Mouse (Mus musculus): ENCODE data around the gene Cfap43.
A peak's percentile ranks its signal among the peaks of the same experiment; 100 is the strongest.

Gene Cfap43

DNA sequence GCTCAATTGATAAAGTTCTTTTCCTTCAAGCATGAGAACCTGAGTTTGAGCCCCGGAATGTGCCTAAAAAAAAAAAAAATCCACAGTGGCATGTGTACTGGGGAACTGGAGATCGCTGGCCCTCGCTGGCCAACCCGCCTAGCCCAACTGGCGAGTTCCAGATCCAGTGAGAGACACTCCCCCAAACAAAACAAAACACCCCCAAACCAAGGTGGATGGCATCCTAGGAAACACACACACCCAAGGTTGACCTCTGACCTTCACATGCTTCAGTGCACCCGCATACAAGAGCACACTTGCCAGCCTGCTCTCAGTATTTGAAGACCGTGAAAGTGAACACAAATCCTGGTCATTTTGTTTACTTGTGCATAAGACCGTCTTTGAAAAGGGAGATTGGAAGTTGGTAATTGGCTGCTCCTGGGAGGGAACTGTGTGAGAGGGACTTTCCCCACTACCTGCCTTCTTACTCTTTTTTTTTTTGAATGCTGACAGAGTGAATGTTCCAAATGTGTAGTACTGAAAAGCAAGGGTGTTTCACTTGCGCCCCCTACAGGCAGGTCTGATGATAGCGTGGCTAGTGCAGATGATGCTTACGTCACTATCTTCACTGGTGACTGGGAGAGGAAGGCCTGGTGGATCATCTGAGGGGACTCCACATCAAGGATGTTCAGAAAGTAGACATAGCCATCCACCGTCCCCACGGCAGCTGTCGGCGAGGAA lies 123.9 kb downstream of the Cfap43 start:
- DNase-seq (ENCODE audit: low spot score in 2 of 2) = peak; percentile 50 to 81

DNA sequence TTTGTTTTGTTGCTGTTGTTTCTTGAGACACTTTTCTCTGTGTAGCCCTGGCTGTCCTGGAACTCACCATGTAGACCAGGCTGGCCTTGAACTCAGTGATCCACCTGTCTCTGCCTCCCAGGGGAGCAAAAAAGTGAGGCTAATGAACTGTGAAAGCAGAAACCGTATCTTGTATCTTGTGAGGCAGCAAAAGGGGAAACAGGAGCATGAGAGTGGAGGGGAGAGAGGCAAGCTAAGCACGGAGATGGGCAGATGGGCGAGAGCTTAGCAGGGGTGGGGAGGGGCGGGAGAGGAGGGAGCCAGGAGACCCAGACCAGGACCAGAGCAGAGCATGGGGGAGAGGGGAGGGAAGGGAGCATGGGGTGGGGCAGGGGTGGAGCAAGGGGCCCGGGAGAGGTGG lies 124.8 kb downstream of the Cfap43 start:
- no peak for DNase-seq (ENCODE audit: low spot score in 2 of 2)

DNA sequence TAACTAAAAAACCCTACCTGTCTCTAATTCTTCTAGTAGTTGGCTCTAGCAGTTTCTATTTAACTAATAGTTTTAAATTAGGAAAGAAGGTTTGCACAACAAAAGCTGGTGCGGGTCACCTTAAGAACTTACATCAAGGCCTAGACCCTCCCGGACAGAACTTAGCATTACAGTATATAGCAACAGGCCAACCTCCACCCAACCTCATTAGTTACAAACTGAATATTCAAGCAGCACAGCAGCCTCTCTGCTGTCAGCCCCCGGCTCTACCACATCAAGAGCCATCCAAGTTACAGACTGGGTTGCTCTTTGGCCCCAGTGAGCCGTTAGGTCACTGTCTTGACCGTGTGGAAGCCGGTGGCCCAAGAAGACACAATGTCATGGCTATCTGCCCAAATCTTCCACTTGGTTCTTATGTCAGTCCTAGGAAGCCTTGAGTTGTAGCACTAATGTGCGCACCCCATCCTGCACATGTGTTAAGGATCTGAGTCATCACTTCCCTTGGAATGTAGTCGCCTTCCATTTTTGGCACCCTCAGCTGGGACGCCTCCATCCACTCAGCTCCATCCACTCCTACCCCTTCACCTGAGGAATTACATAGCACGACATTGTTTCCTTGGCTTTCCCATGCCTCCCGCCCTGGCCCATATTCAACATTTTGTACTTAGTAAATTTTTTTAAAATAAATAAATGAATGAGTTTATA lies 128.6 kb downstream of the Cfap43 start:
- DNase-seq (ENCODE audit: low spot score in 2 of 2) = no peak

DNA sequence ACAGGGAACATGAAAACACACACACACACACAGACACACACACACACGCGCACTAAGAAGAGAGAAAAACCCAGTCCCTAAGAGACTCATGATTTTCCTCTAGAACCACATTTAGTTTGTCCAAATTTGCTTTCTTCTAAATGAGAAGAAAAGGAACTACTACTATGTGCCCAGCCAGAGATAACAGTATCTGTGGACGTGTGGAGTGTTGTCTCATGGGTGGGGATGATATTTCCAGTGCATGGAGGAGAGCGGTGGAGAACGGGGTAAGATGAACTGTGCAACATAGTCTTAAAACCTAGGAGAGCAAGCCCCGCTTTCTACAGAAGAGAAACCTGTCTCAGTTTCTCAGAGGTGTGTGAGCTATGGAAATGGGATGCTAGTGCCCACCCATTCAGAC lies 135.2 kb downstream of the Cfap43 start:
- DNase-seq (ENCODE audit: low spot score in 2 of 2) = no peak

DNA sequence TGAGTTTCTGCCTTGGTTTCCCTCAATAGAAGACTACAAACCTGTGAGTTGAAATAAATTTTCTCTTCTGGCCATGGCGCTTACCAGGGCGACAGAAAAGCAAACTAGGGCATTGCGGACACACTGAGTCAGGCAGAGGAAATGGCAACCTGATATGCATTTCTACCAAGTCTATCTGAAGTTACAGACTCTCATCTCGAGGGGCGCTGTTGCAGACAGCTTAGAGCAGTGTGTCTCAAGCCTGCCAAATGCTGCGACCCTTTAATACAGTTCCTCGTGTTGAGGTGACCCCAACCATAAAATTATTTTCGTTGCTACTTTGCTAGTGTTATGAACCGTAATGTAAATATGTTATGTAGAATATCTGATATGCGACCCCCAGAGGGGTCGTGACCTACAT lies 138.1 kb downstream of the Cfap43 start:
- DNase-seq (ENCODE audit: low spot score in 2 of 2) = no peak

DNA sequence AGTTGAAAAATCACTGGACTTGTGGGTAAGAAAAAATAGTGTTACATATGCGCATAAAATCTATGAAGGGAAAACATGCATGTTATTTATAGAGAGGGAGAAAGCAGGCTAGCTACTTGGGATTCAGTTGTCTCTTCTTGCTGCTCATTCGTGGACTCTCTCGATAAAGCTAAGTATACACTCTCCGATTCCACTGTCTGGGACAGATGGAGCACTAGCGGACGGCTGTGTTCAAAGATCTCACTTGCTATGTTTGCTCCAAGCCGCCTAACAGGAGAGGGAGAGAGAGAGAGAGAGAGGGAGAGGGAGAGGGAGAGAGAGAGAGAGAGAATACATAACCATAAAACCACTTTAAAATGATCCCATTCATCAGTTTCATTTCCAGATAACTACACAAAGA lies 138.9 kb downstream of the Cfap43 start:
- DNase-seq (ENCODE audit: low spot score in 2 of 2) = no peak

DNA sequence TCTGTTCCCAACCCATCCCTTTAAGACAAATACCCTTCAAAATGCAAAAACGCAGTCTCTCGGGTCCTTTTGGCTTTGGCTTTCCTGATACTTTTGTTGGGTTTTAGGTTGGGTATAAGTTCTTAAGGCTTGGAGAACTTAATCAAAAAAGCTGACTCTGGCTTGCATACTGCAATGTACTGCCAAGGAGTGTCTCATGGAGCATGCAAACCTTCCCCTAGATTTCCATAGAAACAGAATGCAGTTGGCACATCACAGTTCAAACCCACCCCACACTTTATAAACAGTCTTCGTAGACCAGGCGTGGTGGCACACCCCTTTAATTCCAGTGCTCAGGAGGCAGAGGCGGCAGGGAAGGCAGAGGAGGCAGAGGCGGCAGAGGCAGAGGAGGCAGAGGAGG lies 141.2 kb downstream of the Cfap43 start:
- no peak for DNase-seq (ENCODE audit: low spot score in 2 of 2)

DNA sequence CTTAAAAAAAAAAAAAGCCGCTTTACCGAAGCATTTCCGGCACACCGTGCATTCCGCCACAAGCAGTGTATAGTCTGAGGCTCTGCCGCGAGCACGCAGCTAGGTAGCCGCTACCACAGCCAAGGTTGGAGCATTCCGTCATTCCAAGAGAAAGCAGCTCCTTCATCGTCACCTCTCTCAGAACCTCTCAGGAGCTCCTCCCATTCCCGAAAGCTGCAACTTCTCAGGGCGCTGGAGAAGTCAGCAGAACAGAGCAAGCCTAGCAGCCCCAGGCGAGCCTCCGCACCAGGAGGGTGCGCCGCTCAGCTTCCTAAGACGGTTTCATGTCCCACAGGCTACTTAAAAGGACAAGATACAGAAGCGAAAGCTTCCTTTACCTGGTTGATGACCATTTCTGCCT lies 163.5 kb downstream of the Cfap43 start:
- no peak for DNase-seq (ENCODE audit: low spot score in 2 of 2)

DNA sequence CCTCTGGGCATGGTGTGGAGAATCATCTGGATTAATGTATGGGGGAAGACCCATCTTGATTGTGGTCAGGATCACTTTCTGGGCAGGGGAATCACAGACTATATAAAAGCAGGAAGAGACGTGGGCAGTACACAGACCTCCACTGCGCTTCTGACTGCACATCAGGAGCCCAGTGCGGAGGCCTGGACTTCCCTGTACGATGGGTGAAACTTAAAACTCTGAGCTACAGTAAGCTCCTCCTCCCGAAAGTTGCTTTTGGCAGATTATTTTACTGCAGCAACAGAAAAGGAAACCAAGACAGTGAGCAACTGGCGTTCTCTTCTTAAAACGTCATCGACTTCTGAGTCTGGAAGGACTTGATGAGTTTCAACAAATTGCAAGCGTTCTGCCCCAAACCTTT lies 164.2 kb downstream of the Cfap43 start:
- DNase-seq (ENCODE audit: low spot score in 2 of 2) = no peak

DNA sequence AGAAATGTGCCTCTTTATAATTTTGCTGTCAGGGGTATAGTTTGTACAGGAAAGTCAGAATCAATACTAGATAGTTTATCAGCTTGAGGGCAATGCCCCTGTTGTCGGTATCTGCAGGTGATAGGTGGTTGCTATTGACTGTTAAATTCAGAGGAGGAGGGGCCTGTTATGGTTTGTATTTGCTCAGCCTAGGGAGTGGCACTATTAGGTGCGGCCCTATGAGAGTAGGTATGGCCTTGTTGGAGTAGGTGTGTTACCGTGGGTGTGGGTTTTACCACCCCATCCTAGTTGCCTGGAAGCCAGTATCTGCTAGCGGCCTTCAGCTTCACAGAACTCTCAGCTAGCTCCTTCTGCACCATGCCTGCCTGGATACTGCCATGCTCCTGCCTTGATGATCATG lies 165.2 kb downstream of the Cfap43 start:
- no peak for DNase-seq (ENCODE audit: low spot score in 2 of 2)

DNA sequence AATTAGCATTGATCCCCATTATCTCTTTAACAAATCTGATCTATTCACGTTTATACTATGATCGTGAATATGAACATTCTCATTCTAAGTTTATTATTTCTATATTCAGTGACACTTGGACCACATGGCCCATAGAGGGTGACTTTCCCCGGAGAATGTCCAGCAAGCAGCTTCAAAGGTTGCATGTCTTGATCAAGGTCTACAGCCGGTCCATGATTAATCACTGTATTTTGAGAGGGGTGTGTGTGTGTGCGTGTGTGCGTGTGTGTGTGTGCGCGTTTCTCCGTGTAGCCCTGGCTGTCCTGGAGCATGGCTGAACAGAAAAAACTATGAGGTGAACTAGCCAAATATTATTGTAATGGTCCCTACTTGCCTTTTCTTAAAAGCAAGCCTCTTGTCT lies 166.6 kb downstream of the Cfap43 start:
- DNase-seq (ENCODE audit: low spot score in 2 of 2) = no peak

DNA sequence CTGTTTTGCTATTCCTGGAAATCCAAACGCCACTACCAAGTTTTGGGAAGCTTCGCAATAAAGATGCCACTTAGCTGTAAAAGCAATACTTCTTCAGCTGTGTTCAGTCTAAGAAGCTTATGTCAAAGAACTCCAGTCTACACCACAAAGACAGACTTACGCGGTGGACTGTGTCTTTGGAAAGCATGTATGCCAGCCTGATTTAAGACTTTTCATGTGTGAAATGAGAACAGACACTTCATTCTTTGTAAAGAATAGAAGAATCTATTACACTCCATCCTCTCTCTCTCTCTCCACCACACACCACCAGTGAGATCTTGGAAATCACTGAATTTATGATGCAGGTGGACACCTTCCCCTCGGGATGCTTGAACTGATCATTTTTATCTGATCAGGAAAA lies 168.7 kb downstream of the Cfap43 start:
- DNase-seq (ENCODE audit: low spot score in 2 of 2) = no peak

DNA sequence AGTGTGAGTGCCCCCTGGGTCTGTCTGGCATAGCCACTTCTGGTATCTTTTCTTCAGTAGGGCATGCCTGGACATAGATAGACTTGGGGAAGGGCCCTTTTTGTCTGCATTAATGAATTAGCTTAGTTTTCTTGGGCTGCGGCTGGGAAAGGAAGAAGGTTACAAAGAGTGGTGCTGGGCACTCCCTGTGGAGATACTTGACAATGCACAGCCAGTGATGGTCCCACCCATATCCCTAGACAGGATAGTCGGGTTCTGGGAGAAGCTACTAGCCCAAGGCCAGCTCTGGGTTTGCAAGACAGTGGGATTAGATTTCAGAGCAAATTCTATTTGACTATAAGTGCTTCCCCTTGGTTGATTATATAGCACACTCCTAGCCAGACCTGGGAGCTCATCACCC lies 170.1 kb downstream of the Cfap43 start:
- DNase-seq (ENCODE audit: low spot score in 2 of 2) = no peak

DNA sequence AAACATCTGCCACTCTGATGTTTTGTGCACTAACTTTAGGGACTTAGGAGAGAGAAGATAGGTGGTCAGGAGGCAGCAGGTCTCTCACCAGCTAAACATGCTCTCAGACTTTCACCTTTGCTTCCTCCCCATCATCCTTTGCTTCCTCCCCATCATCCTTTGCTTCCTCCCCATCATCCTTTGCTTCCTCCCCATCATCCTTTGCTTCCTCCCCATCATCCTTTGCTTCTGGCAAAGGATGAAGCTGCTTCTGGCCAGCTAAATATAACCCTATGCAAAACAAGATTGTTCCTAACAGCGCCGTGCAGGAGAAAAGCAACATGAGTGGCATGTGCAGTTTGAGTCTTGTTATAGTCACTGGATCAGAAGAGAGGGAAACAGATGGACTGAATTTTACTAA lies 172.0 kb downstream of the Cfap43 start:
- no peak for DNase-seq (ENCODE audit: low spot score in 2 of 2)

DNA sequence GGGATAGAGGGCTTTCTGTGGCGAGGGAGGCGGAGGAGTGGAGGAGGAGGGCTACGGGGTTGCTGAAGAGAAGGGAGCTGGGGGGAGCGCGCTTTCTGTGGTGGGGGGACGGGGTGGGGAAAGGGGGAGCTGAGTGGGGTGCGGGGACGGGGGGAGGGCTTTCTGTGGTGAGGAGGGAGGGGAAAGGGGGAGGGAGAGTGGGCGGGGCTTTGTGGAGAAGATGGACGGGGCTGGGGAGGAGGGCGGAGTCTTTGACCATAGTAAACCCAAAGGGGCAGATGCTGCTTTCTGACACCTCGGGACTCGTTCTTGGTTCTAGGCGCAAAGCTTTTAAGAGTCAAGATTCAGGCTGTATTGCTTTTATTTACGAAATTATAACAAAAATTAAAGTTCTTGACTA lies 187.2 kb downstream of the Cfap43 start:
- peak in 1 of 2 experiments; percentile 61 for DNase-seq (ENCODE audit: low spot score in 2 of 2)

DNA sequence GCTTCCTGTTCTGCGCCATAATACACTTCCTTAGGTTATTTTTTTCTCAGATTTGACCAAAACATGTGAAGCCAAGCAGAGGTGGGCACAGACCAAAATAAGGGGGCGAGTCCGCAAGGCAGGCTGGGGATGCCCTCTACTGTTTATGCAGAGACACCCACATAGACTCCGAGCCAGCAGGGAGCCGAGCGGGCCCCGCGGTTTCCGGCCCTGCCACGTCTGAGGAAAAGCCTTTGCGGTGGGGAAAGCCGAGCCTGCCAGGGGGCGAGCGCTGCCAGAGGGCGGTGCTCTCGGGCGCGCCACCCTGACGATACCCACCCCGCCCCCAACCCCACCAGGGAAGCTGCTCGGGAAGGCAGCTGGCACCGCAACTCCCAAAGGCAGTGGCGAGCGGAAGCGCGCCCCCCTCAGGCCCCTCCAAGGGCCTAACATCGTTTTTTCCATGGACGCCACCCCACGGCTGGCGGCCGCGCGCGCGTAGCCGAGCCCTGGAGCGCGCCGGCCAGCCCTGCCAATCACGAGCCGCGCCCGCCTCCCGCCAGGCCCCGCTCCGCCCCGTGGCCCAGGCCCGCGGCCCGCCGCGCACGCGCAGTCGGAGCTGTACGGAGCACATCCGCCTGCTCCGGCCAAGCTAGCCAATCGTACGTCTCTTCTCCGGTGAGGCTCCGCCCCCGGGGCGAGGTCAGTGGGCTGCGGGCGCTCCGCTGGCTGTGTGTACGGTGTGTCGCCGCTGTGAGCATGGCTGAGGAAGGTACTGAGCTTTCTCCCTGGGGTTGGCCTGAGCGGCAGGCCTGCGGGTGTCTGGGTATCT lies 187.8 kb downstream of the Cfap43 start, which contains the start of gene Sfr1:
Gene Sfr1, plus strand, starts transcription at position 612 of the 811 bp plus-strand sequence.
- peak; percentile 98 to 99 for DNase-seq (ENCODE audit: low spot score in 2 of 2)

DNA sequence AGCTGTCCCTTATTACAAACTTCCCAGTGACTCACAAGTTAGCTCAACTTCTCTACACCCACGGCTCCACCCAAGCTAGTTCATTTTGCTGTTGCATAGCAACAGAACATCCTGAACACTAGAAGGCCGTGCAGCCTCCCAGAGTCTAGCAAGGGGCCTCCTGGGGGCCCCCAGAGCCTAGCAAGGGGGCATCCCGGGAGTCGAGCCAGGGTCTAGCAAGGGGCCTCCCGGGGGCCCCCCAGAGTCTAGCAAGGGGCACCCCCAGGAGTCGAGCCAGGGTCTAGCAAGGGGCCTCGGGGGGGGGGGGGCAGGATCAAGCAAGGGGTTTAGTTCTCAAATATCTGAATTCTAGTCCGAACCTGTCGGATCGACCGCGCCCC lies 188.4 kb downstream of the Cfap43 start:
- DNase-seq (ENCODE audit: low spot score in 2 of 2) = peak; percentile 59 to 76

DNA sequence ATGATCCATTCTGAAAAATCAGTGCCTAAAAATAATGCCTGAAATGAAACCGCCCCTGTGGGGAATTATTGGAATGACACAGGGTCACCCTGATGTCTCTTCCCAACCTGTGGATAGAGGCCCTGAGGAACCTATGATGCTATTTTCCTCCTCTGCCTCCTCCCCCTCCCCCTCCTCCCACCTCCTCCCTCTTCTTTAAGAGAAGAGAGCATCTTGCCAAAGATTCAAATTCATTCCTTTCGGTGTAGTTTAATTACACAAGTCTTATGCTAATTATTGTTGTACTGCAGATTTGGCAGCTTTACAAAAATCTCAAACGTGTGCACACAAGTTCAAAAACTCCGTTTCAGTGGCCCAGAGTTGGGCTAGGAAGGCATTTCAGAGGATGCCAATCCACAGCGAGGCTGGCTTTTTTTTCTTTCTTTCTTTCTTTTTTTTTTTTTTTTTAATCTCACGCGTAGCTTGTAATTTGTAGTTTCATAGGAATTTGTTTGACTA lies 193.4 kb downstream of the Cfap43 start:
- no peak for DNase-seq (ENCODE audit: low spot score in 2 of 2)

DNA sequence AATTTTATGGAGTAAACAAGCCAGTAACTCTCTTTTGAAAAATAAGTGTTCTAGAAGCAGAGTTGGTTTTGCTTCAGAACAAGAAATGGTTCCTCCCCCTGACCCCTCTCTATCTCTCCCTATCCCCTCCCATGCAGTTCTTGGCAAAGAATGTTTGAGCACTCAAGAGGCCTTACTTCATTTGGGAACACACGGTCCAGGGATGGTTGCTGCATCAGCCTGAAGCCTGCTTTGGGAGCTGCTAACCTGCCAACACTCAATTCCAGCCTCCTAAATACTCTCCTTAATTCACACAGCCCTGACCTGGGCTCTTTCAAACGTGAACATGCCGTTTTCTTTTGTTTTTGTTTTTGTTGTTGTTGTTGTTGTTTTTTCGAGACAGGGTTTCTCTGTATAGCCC lies 194.2 kb downstream of the Cfap43 start:
- no peak for DNase-seq (ENCODE audit: low spot score in 2 of 2)

DNA sequence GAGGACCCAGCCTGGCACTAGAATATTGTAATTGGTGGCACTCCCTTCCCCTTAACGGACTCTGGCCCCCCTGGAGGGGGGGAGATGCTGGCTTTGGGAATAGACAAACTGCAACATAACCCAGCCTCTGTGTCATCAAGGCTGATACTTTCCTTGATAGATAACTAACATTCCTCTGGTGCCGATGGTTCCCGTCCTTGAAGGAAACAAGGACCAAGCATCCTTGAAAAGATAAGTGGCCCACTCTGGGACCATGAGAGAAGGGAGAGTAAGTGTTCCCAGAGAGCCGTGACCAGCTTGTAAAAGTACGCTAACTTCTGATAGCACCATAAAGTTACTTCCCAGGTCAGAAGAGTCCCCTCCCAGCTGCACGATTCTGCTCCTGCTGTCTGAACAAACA lies 196.6 kb downstream of the Cfap43 start:
- DNase-seq (ENCODE audit: low spot score in 2 of 2) = no peak

DNA sequence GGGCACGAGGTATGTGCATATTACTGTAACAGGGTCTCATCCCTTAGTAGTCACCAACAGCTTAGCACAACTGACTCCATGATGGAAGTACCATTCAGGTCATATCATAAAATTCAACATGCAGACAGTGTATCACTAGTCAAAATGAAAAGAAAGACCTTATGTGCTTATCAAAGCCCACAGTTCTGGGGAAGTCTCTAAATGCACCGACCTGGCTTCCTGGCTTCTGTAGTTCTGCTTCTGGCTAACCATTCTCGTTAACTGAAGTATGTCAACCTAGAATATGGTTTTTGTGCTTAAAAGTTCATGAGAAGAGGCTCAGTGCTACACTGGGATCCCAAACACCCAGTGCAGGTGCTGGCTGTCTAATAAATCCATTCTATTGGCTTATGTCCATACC lies 199.9 kb downstream of the Cfap43 start:
- DNase-seq (ENCODE audit: low spot score in 2 of 2) = no peak

DNA sequence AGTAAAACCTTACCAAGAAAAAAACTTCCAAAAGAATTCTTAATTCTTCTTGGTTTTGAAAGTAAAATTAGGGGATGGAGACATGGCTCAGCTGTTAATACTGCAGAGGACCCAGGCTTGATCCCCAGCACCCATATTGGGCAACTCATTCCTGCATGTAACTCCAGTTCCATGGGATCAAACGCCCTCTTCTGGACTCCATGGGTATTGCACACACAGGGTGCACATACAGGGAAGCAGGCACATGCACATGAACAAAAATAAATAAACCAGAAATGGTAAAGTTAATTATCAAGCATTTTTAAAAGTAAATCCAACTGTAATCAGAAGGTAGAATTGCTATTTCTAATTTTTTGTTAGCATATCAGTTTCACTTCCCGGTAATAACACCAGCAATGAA lies 202.9 kb downstream of the Cfap43 start:
- DNase-seq (ENCODE audit: low spot score in 2 of 2) = no peak

DNA sequence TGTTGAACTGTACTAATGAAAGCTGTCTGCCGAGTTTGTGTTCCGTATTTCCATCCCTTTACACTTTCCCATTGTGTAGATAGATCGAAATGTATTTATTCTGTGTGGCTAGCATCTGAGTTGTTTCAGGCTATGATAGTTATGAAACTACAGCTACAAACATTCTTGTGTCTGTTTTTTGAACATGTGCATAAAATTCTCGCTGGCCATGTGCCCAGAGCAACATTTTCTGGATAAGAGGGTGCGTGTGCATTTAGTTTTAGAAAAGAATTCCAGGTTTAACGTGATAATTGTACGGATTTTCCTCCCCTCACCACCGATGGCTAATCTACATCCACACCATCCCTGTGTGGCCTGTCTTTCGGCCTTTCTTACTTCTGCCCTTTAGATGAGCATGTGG lies 205.6 kb downstream of the Cfap43 start:
- DNase-seq (ENCODE audit: low spot score in 2 of 2) = peak in 1 of 2 experiments; percentile 11

Data from left cerebral cortex, adult 9 months (tissue).